Mouse (Mus musculus): ENCODE measurements around the gene March11.

GRCm38 (mm10) chr15:26338343-26338742 is 29.5 kb downstream of the March11 start:
- no peak for TF ChIP-seq CTCF (IDR thresholded peaks at IDR 0.05; ENCODE audit: extremely low read depth, insufficient read depth, low read length)
- TF ChIP-seq POLR2A (IDR thresholded peaks at IDR 0.05; ENCODE audit: extremely low read depth, insufficient read depth, low read length), result no peak
